Mouse (Mus musculus): ENCODE measurements around the gene Cdhr1.
A peak's percentile ranks its signal among the peaks of the same experiment; 100 is the strongest.

Cdhr1 gene

GRCm38 (mm10) chr14:37068516-37068915 lies 29.6 kb downstream of the Cdhr1 start:
- DNase-seq (ENCODE audit: low spot score in 2 of 2): no peak

- no peak for DNase-seq (ENCODE audit: low spot score in 2 of 2)
Observed at GRCm38 (mm10) chr14:37067629-37068028, 30.5 kb downstream of the Cdhr1 start, which contains the start of gene Lrit2. Gene Lrit2, plus strand, starts transcription at chr14:37067929.

- no peak for DNase-seq (ENCODE audit: low spot score in 2 of 2)
Observed at GRCm38 (mm10) chr14:37066636-37067035, 31.5 kb downstream of the Cdhr1 start.

- DNase-seq (ENCODE audit: low spot score in 2 of 2): no peak
Observed at GRCm38 (mm10) chr14:37064849-37065248, 33.3 kb downstream of the Cdhr1 start.

GRCm38 (mm10) chr14:37048914-37049410 lies 49.2 kb downstream of the Cdhr1 start, which contains the start of gene Rgr:
Gene Rgr, minus strand, starts transcription at chr14:37048964.
- DNase-seq (ENCODE audit: low spot score in 2 of 2): no peak

GRCm38 (mm10) chr14:37034432-37034831 lies 63.7 kb downstream of the Cdhr1 start:
- no peak for DNase-seq (ENCODE audit: low spot score in 2 of 2)

- peak; percentile 21 to 69 for DNase-seq (ENCODE audit: low spot score in 2 of 2)
Observed at GRCm38 (mm10) chr14:37033241-37033640, 64.9 kb downstream of the Cdhr1 start.

GRCm38 (mm10) chr14:37032481-37033104 lies 65.6 kb downstream of the Cdhr1 start:
- DNase-seq (ENCODE audit: low spot score in 2 of 2): no peak

- DNase-seq (ENCODE audit: low spot score in 2 of 2): no peak
Observed at GRCm38 (mm10) chr14:37028555-37028954, 69.6 kb downstream of the Cdhr1 start.

- DNase-seq (ENCODE audit: low spot score in 2 of 2): no peak
Observed at GRCm38 (mm10) chr14:37027951-37028350, 70.2 kb downstream of the Cdhr1 start.

Measured in spleen, postnatal 4 days (tissue).